Mouse (Mus musculus) embryonic fibroblast, embryonic 13.5 days (primary cell): Measurements from ENCODE around the gene Tenm1.

Experiments used
- CTCF ChIP-seq: IDR thresholded peaks from 2 replicates; pipeline ENCODE4 v1.5.1; 2011; ENCODE audit warnings: mild to moderate bottlenecking, control low read depth, low read length, moderate library complexity, borderline replicate concordance; ENCODE audit not compliant: insufficient read depth
- POLR2A ChIP-seq: IDR thresholded peaks from 2 replicates; pipeline ENCODE4 v1.6.1; 2011; ENCODE audit warnings: low read depth, mild to moderate bottlenecking, control low read depth, low read length, moderate library complexity

GRCm38 (mm10) chrX:42489446-42489845 lies 939.5 kb downstream of the Tenm1 start, which contains the start of gene Tex13c2:
- no peak for TF ChIP-seq CTCF
- no peak for TF ChIP-seq POLR2A
